Mouse (Mus musculus) ES-Bruce4 (cell line): ENCODE results near the gene Ahdc1.

Source experiments
- CTCF ChIP-seq: IDR thresholded peaks from one replicate; pipeline ENCODE4 v1.8.1; 2011; ENCODE audit warnings: low read depth, low read length
- EP300 ChIP-seq: IDR thresholded peaks from 2 replicates; pipeline ENCODE4 v1.6.1; 2011; ENCODE audit warnings: low read depth, low read length; ENCODE audit not compliant: insufficient read depth
- POLR2A ChIP-seq: IDR thresholded peaks from one replicate; pipeline ENCODE4 v1.8.1; 2011; ENCODE audit warnings: low read length; ENCODE audit not compliant: insufficient read depth

DNA sequence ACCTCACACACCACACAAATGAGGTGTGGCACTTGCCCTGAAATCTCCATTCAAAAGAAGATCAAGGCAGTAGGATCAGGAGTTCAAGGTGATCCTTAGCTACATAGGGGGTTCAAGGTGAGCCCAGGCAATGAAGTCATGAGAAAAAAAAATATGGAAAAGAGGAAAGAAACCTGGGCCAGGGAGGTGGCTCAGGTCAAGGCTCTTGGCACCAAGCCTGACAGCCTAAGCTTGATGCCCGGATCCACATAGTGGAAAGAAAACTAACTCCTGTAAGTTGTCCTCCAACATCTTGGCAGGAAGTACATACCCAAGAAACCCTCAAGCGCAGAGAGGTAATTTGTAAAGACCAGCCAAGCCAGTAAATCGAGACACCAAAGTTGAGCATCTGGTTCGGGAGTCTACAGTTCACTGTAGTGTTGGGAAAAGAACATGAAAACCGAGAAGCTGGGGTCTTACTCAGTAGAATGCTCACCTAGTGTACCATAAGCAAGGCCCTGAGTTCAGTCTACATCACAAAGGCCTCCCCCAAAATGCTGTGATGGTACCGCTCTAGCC lies 71.2 kb downstream of the Ahdc1 start:
- TF ChIP-seq POLR2A = no peak
- TF ChIP-seq CTCF = no peak
- TF ChIP-seq EP300 = no peak
